Mouse (Mus musculus) C2C12 (cell line): ENCODE measurements at regions not wholly inside any gene's neighbourhood (a gene's known extent, or its start where the extent isn't known, plus 50 kb on each side); places are given as distances from the start of the nearest gene placed in this dataset.

Experiments
- CEBPB ChIP-seq: IDR thresholded peaks from one replicate; pipeline ENCODE4 v1.6.1; 2011; ENCODE audit warnings: low read depth, mild to moderate bottlenecking, control low read depth, moderate library complexity
- CTCF ChIP-seq: IDR thresholded peaks from one replicate; pipeline ENCODE4 v1.5.1; 2011; ENCODE audit not compliant: control insufficient read depth, insufficient read depth, insufficient read length
- FOSL1 ChIP-seq: IDR thresholded peaks from one replicate; pipeline ENCODE4 v1.8.0; 2011; ENCODE audit warnings: mild to moderate bottlenecking, low read length; ENCODE audit not compliant: poor library complexity, insufficient read depth, severe bottlenecking
- MAX ChIP-seq: IDR thresholded peaks from one replicate; pipeline ENCODE4 v1.6.1; 2011; ENCODE audit warnings: mild to moderate bottlenecking, control low read depth
- MYOD1 ChIP-seq: IDR thresholded peaks from one replicate; pipeline ENCODE4 v1.6.1; 2011; ENCODE audit warnings: low read depth; ENCODE audit not compliant: control insufficient read depth, insufficient read length
- USF1 ChIP-seq: IDR thresholded peaks from one replicate; pipeline ENCODE4 v1.6.1; 2011; ENCODE audit warnings: low read depth, mild to moderate bottlenecking, control low read depth, moderate library complexity

DNA sequence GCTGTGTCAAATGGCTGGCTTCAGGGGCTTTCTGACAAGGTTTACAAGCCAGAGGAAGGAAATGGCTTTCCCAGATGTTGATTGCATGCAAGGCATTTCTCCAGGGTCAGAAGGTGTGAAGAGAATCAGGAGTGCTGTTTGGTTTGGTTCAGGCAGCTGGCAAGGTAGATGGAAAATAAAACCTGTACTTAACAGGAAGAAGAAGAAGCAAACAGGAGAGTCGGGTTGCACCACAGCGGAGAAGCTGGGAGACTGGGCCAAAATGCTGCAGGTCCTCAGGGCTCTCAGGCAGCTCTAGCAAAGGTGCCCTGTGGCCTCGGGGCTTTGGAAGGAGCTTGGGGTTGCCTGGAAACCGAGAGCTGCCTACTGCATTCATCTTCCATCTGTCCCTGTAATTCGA, 908.9 kb upstream of the Car8 start:
- TF ChIP-seq CTCF (no peak), CEBPB (no peak), MYOD1 (no peak), USF1 (no peak), MAX (no peak), FOSL1 (no peak)
